Mouse (Mus musculus) testis, postnatal 10 days (tissue): ENCODE measurements around the gene Magea2.
"Not testable (repeated sequence)": the region's sequence is repeated elsewhere in the genome, so short reads cannot be mapped to it uniquely, and the experiment has no call there.

Experiments used
- DNase-seq: peaks from one replicate; pipeline ENCODE4 v3.0.0; 2021; ENCODE audit warnings: low spot score

The Magea2 gene

GRCm38 (mm10) chrX:155093566-155093965, at the start of gene Magea2:
TSS of gene Magea2 (minus strand) at chrX:155093666.
- DNase-seq: not testable (repeated sequence)

GRCm38 (mm10) chrX:155128312-155128711, 34.8 kb upstream of the Magea2 start, which contains the start of gene Cldn34b2:
TSS of gene Cldn34b2 (minus strand) at chrX:155128412.
- not testable (repeated sequence) for DNase-seq

GRCm38 (mm10) chrX:155098024-155098423, 4.6 kb upstream of the Magea2 start:
- DNase-seq: no peak

- not testable (repeated sequence) for DNase-seq
Measured at GRCm38 (mm10) chrX:155089693-155090092, 3.8 kb downstream of the Magea2 start, which contains the start of gene Magea1. TSS of gene Magea1 (minus strand) at chrX:155089793.

GRCm38 (mm10) chrX:155063045-155063444, 30.4 kb downstream of the Magea2 start, which contains the start of gene Magea5:
TSS of gene Magea5 (minus strand) at chrX:155063145.
- not testable (repeated sequence) for DNase-seq

GRCm38 (mm10) chrX:154995750-154996149, 97.7 kb downstream of the Magea2 start, which contains the start of gene Magea8:
TSS of gene Magea8 (minus strand) at chrX:154995850.
- not testable (repeated sequence) for DNase-seq
